Mouse (Mus musculus) stomach, embryonic 15.5 days (tissue): ENCODE measurements around the gene Rnf39. TPM values are rescaled to one million over a fixed set of nuclear protein-coding genes. Genes with fewer than 3 reads are reported as not detected.
"Not testable (repeated sequence)": the region's sequence is repeated elsewhere in the genome, so short reads cannot be mapped to it uniquely, and the experiment has no call there.

Source experiments
- ATAC-seq: fragments of 200-750 bp; cut with Nextera tagmentation; 2 replicates; pipeline ENCODE4 v1.8.0; 2017; ENCODE audit warnings: low read depth, moderate number of reproducible peaks, moderate TSS enrichment; ENCODE audit not compliant: insufficient read depth, low FRiP score
- H3K27ac ChIP-seq: fragments of 300-500 bp; sonication (generic); 2 replicates; pipeline ENCODE4 v1.5.1; 2015; ENCODE audit warnings: mild to moderate bottlenecking, inconsistent platforms
- H3K27me3 ChIP-seq: fragments of 300-500 bp; sonication (generic); replicated peaks from 2 replicates; pipeline ENCODE4 v1.6.1; 2015; ENCODE audit warnings: inconsistent platforms
- H3K36me3 ChIP-seq: fragments of 300-500 bp; sonication (generic); 2 replicates; pipeline ENCODE4 v1.6.1; 2015; ENCODE audit warnings: inconsistent platforms
- H3K4me1 ChIP-seq: fragments of 300-500 bp; sonication (generic); 2 replicates; pipeline ENCODE4 v1.6.1; 2015; ENCODE audit warnings: inconsistent platforms
- H3K4me2 ChIP-seq: fragments of 300-500 bp; sonication (generic); 2 replicates; pipeline ENCODE4 v1.6.1; 2015; ENCODE audit warnings: mild to moderate bottlenecking, inconsistent platforms
- H3K4me3 ChIP-seq: fragments of 300-500 bp; sonication (generic); replicated peaks from 2 replicates; pipeline ENCODE4 v1.5.1; 2015; ENCODE audit warnings: inconsistent platforms
- H3K9ac ChIP-seq: fragments of 300-500 bp; sonication (generic); 2 replicates; pipeline ENCODE4 v1.6.1; 2015; ENCODE audit warnings: inconsistent platforms
- H3K9me3 ChIP-seq: fragments of 300-500 bp; sonication (generic); 2 replicates; pipeline ENCODE4 v1.6.1; 2016; ENCODE audit warnings: inconsistent platforms
- WGBS: fragments of 180-500 bp; shearing (Covaris S2); methylation state at CpG from one replicate; pipeline ENCODE4 v1.1.7; 2015; 5-methylcytosine and 5-hydroxymethylcytosine counted together
- polyA plus RNA-seq: library from polyadenylated mRNA; unstranded; fragments of >200 nt; fragmentation: Nextera tagmentation; extraction: Ambion mirVana; gene quantifications from 2 replicates; pipeline ENCODE4 v1.2.1, GENCODE M21; 2015

The Rnf39 gene
- polyA plus RNA-seq, 1 experiment from 2014 or later = 2.4 TPM

DNA sequence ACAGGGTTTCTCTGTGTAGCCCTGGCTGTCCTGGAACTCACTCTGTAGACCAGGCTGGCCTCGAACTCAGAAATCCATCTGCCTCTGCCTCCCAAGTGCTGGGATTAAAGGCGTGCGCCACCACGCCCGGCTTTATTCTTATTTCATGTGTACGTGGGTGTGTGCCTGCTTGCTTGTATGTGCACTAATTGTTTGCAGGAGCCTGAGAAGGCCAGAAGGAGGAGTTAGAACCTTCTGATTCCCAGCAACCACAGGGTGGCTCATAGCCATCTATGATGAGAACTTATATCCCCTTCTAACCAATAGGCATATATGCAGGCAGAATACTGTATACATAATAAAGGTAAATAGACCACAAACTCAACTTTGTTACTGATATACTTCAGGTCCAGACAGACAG, 47.9 kb downstream of the Rnf39 start:
- 87% methylated on average over 6 of the region's 6 CpGs for WGBS
- H3K4me3 ChIP-seq, H3K9ac ChIP-seq, H3K27ac ChIP-seq, ATAC-seq, H3K36me3 ChIP-seq, H3K4me2 ChIP-seq, H3K4me1 ChIP-seq, H3K9me3 ChIP-seq: not testable (repeated sequence)
- H3K27me3 ChIP-seq = peaks cover 18% of the 10 kb centered on the region; the same call in 1 of the 2 replicates

DNA sequence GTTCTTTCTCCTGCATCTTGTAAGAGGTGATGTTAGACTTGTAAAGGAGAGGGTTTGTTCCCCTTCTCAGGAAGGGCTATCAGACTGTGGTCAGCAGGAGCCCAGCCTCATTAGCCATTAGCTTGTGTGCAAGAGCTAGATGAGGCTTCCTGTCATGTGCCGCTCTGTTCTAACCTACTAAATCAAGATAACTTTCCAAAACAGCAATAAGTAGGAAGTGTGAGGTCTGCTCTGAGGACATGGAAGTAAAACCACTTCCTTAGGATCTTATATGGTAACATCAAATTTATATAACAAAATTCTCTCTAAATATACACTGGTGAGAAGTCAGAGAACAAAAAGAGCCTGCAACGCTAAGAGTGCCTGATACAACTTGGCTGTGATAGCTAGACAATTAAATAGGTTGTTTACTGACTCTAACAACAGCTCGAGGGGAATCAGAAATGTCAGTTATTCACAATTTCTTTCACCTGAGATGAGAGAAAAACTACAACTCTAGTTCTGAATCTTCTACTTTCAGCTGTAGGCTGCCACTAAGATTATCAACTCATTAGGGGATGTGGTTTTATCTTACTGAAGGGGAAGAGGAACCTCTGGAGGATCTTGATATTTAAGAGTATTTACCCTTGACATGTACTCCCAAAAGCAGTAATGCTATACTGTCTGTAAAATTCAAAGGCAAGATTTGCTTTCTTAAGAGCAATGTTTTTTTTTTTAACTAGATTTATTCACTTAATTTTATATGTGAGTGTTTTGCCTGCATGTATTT, 49.8 kb downstream of the Rnf39 start:
- Histone ChIP-seq H3K36me3 (no peaks in the 10 kb centered on the region), H3K4me2 (no peak overlapping the region), H3K27me3 (peaks cover 13% of the 10 kb centered on the region; the same call in 1 of the 2 replicates), H3K9ac (no peak overlapping the region), H3K4me3 (no peak overlapping the region), H3K4me1 (no peaks in the 10 kb centered on the region), H3K27ac (no peak overlapping the region), H3K9me3 (no peaks in the 10 kb centered on the region)
- ATAC-seq = no peak
- WGBS = 65% methylated on average over 3 of the region's 3 CpGs

GRCm38 (mm10) chr17:36993770-36994325, 51.1 kb downstream of the Rnf39 start:
- no peak for ATAC-seq
- Histone ChIP-seq H3K4me2 (no peak overlapping the region), H3K9me3 (no peaks in the 10 kb centered on the region), H3K27ac (no peak overlapping the region), H3K36me3 (no peaks in the 10 kb centered on the region), H3K4me3 (no peak overlapping the region), H3K9ac (no peak overlapping the region), H3K4me1 (no peaks in the 10 kb centered on the region), H3K27me3 (peaks cover 5% of the 10 kb centered on the region; the same call in 1 of the 2 replicates)
- WGBS = 90% methylated on average over 4 of the region's 4 CpGs

DNA sequence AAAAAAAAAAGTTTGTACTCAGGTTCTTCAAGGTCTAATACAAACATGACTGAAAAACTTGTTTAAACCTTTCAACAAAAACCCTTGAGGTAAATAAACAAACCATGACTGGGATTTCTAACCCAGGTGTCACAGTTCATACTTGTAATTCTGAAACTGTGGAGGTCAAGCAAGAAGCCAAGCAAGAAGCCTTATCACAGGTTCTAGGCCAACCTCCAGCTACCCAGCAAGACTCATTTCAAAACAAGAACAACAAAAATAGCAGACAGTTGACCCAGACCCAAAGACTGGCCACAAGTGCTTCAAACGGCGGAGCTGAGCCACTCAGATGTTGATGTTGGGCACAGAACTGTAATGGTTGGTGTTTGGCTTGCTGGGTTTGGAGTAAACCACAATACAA, 51.8 kb downstream of the Rnf39 start:
- 93% methylated on average over 2 of the region's 2 CpGs for WGBS
- Histone ChIP-seq H3K27ac (no peak overlapping the region), H3K9ac (no peak overlapping the region), H3K9me3 (no peaks in the 10 kb centered on the region), H3K27me3 (peaks cover under 1% of the 10 kb centered on the region; the same call in 1 of the 2 replicates), H3K4me2 (no peak overlapping the region), H3K36me3 (no peaks in the 10 kb centered on the region), H3K4me1 (no peaks in the 10 kb centered on the region), H3K4me3 (no peak overlapping the region)
- no peak for ATAC-seq

- no peak overlapping the region for H3K9ac ChIP-seq
- no peak overlapping the region for H3K27ac ChIP-seq
- H3K27me3 ChIP-seq = no peaks in the 10 kb centered on the region
- no peak overlapping the region for H3K4me2 ChIP-seq
- 48% methylated on average over 3 of the region's 3 CpGs for WGBS
- H3K9me3 ChIP-seq = no peaks in the 10 kb centered on the region
- H3K4me1 ChIP-seq = no peaks in the 10 kb centered on the region
- ATAC-seq = no peak
- no peak overlapping the region for H3K4me3 ChIP-seq
- no peaks in the 10 kb centered on the region for H3K36me3 ChIP-seq
Measured at GRCm38 (mm10) chr17:36995448-36995847, 52.7 kb downstream of the Rnf39 start.

- WGBS = 21% methylated on average over 7 of the region's 7 CpGs
- Histone ChIP-seq H3K4me3 (no peak overlapping the region), H3K9me3 (no peaks in the 10 kb centered on the region), H3K9ac (no peak overlapping the region), H3K36me3 (no peaks in the 10 kb centered on the region), H3K4me1 (no peaks in the 10 kb centered on the region), H3K27me3 (no peaks in the 10 kb centered on the region), H3K4me2 (no peak overlapping the region), H3K27ac (no peak overlapping the region)
- ATAC-seq = no peak
Measured at GRCm38 (mm10) chr17:36997033-36997735, 54.5 kb downstream of the Rnf39 start.

Other genes starting within 250 kb of the Rnf39 start
- not detected in 2 replicates for gene H2-M10.5, start 170.0 kb upstream of the Rnf39 start, polyA plus RNA-seq
- gene H2-M10.6, start 130.7 kb upstream of the Rnf39 start, polyA plus RNA-seq = not detected in 2 replicates
- gene Trim26, start 105.8 kb upstream of the Rnf39 start, polyA plus RNA-seq = 41.0 and 42.2 TPM in 2 replicates
- gene Trim15, start 75.7 kb upstream of the Rnf39 start, polyA plus RNA-seq = 1.2 and 1.4 TPM in 2 replicates
- gene Trim10, start 73.3 kb upstream of the Rnf39 start, polyA plus RNA-seq = 9.3 and 25.4 TPM in 2 replicates
- 0.06 and 0.08 TPM in 2 replicates for gene Trim40, start 52.8 kb upstream of the Rnf39 start, polyA plus RNA-seq
- gene Trim31, start 44.8 kb upstream of the Rnf39 start, polyA plus RNA-seq = 9.3 and 11.8 TPM in 2 replicates
- gene Ppp1r11, start 8.8 kb downstream of the Rnf39 start, polyA plus RNA-seq = 102 and 116 TPM in 2 replicates
- 75.9 and 77.4 TPM in 2 replicates for gene Znrd1, start 15.6 kb downstream of the Rnf39 start, polyA plus RNA-seq
- 5.6 and 6.1 TPM in 2 replicates for gene Znrd1as, start 15.7 kb downstream of the Rnf39 start, polyA plus RNA-seq
- gene 2410137M14Rik, start 38.3 kb downstream of the Rnf39 start, polyA plus RNA-seq = not detected in 2 replicates
- gene H2-M5, start 46.6 kb downstream of the Rnf39 start, polyA plus RNA-seq = 0.27 and 0.37 TPM in 2 replicates
- gene Zfp57, start 58.2 kb downstream of the Rnf39 start, polyA plus RNA-seq = 60.0 and 63.7 TPM in 2 replicates
- gene Mog, start 80.5 kb downstream of the Rnf39 start, polyA plus RNA-seq = 0.10 and 0.13 TPM in 2 replicates
- 8.6 and 11.2 TPM in 2 replicates for gene Gabbr1, start 103.0 kb downstream of the Rnf39 start, polyA plus RNA-seq
- gene Olfr90, start 145.6 kb downstream of the Rnf39 start, polyA plus RNA-seq = not detected in 2 replicates
- not detected in 2 replicates for gene Olfr91, start 155.4 kb downstream of the Rnf39 start, polyA plus RNA-seq
- gene Olfr92, start 177.2 kb downstream of the Rnf39 start, polyA plus RNA-seq = not detected in 2 replicates
- not detected in 2 replicates for gene Olfr93, start 218.6 kb downstream of the Rnf39 start, polyA plus RNA-seq